Mouse (Mus musculus) cerebellum, adult 2 months (tissue): ENCODE measurements around the gene Rc3h1.

Experiments
- CTCF ChIP-seq: fragments of 200-500 bp; IDR thresholded peaks from 2 replicates; pipeline ENCODE4 v1.5.1; 2011; ENCODE audit warnings: low read depth, mild to moderate bottlenecking, control low read depth, low read length, moderate library complexity, borderline replicate concordance; ENCODE audit not compliant: insufficient read depth
- POLR2A ChIP-seq: fragments of 200-500 bp; IDR thresholded peaks from 2 replicates; pipeline ENCODE4 v1.6.1; 2011; ENCODE audit warnings: low read length, control low read depth, borderline replicate concordance; ENCODE audit not compliant: insufficient read depth

- TF ChIP-seq POLR2A (no peak), CTCF (no peak)
Measured at GRCm38 (mm10) chr1:160858132-160858531, 48.1 kb upstream of the Rc3h1 start.
